9 mouse cellular contexts compared by ENCODE assay signal in genomic region chr13:58475495-58475894, GRCm38 (mm10).
DNase-seq lines count a peak whose midpoint lies in the region; ATAC-seq lines count a peak whose summit lies in the region.
"Had no signal": no experiment of that assay in that cellular context is flagged by ENCODE, and none has a peak within 500 bp of the region (broad histone marks: within the 10 kb centered on the region; RNA-seq: fewer than 3 reads in every experiment).

No protein-coding gene starts in this region.

- no peak for DNase-seq in midbrain, embryonic 10.5 days (ENCODE audit: low spot score)
- peak; percentile 27 for DNase-seq in Muller cell, postnatal 12 days (ENCODE audit: inconsistent ontology term)
- DNase-seq in yolk sac, embryonic 10.5 days (ENCODE audit: low spot score): peak; percentile 71
- no peak for DNase-seq in urinary bladder, postnatal 36 days (ENCODE audit: low spot score in 2 of 2)
- DNase-seq: layer of hippocampus, postnatal 36 days had no signal

- 50% methylated on average over 6 of the region's 6 CpGs for WGBS in midbrain, embryonic 10.5 days
- 40% methylated on average over 6 of the region's 6 CpGs for WGBS in midbrain, embryonic 15.5 days
- WGBS in neural tube, embryonic 15.5 days: 52% methylated on average over 6 of the region's 6 CpGs

- H3K36me3 ChIP-seq in midbrain, embryonic 10.5 days: no peaks in the 10 kb centered on the region
- no peaks in the 10 kb centered on the region for H3K36me3 ChIP-seq in midbrain, embryonic 15.5 days (replicated peaks)
- no peaks in the 10 kb centered on the region for H3K36me3 ChIP-seq in neural tube, embryonic 15.5 days

- 0 out of 2 replicates have a peak overlapping the region, but pooled peaks have one; percentile 23 for H3K27ac ChIP-seq in midbrain, embryonic 10.5 days (replicated peaks)
- H3K27ac ChIP-seq in midbrain, embryonic 15.5 days: no peak overlapping the region
- no peak overlapping the region for H3K27ac ChIP-seq in neural tube, embryonic 15.5 days (replicated peaks)

- H3K4me3 ChIP-seq in midbrain, embryonic 10.5 days: no peak overlapping the region
- H3K4me3 ChIP-seq in midbrain, embryonic 15.5 days: no peak overlapping the region
- H3K4me3 ChIP-seq in neural tube, embryonic 15.5 days (replicated peaks): no peak overlapping the region
- H3K4me3 ChIP-seq: erythroblast, embryonic 14.5 days had no signal

- peaks cover 40% of the 10 kb centered on the region for H3K4me1 ChIP-seq in midbrain, embryonic 10.5 days
- peaks cover 12% of the 10 kb centered on the region for H3K4me1 ChIP-seq in midbrain, embryonic 15.5 days
- H3K4me1 ChIP-seq in neural tube, embryonic 15.5 days: peaks cover 12% of the 10 kb centered on the region

- no peaks in the 10 kb centered on the region for H3K9me3 ChIP-seq in midbrain, embryonic 10.5 days (replicated peaks)
- no peaks in the 10 kb centered on the region for H3K9me3 ChIP-seq in midbrain, embryonic 15.5 days
- no peaks in the 10 kb centered on the region for H3K9me3 ChIP-seq in neural tube, embryonic 15.5 days (replicated peaks)

- peaks cover 27% of the 10 kb centered on the region for H3K27me3 ChIP-seq in midbrain, embryonic 10.5 days (ENCODE audit: low read depth, poor library complexity, severe bottlenecking)
- H3K27me3 ChIP-seq in midbrain, embryonic 15.5 days (replicated peaks): 0 out of 2 replicates have a peak, but pooled peaks cover 8% of the 10 kb centered on the region
- 0 out of 2 replicates have a peak, but pooled peaks cover 3% of the 10 kb centered on the region for H3K27me3 ChIP-seq in neural tube, embryonic 15.5 days (replicated peaks)

- H3K9ac ChIP-seq in midbrain, embryonic 15.5 days: no peak overlapping the region
- no peak overlapping the region for H3K9ac ChIP-seq in neural tube, embryonic 15.5 days (replicated peaks)

- no peak overlapping the region for H3K4me2 ChIP-seq in midbrain, embryonic 15.5 days
- H3K4me2 ChIP-seq in neural tube, embryonic 15.5 days: no peak overlapping the region

- no peak for ATAC-seq in midbrain, embryonic 15.5 days (replicated peaks)
- ATAC-seq in inflammation-experienced regulatory T-cells, adult 6 months: peak; percentile 62
- no peak for ATAC-seq in neural tube, embryonic 15.5 days (ENCODE audit: low FRiP score)

Comparison
In these comparisons a context has a peak if more than half of its experiments do, and no peak if none do; other contexts are left out.
1. DNase-seq: peak in Muller cell, postnatal 12 days (single experiment) and yolk sac, embryonic 10.5 days (single experiment); none in midbrain, embryonic 10.5 days (single experiment) and urinary bladder, postnatal 36 days (0 of 2).